Mouse (Mus musculus): ENCODE results near the gene Lpp. TPM values are rescaled to one million over a fixed set of nuclear protein-coding genes. Genes with fewer than 3 reads are reported as not detected.

The Lpp gene
- polyA plus RNA-seq, 1 experiment from 2014 or later: 20.7 TPM

GRCm38 (mm10) chr16:24442500-24443122, 49.3 kb downstream of the Lpp start:
- Histone ChIP-seq H3K9ac (replicated peaks) (no peak overlapping the region), H3K27ac (replicated peaks) (no peak overlapping the region), H3K9me3 (no peaks in the 10 kb centered on the region), H3K27me3 (no peaks in the 10 kb centered on the region), H3K4me3 (no peak overlapping the region), H3K4me1 (peaks cover 15% of the 10 kb centered on the region), H3K36me3 (no peaks in the 10 kb centered on the region), H3K4me2 (replicated peaks) (no peak overlapping the region)
- no peak for ATAC-seq (ENCODE audit: low FRiP score, low read depth)
- 64% methylated on average over 5 of the region's 5 CpGs for WGBS

- Histone ChIP-seq H3K4me3 (no peak overlapping the region), H3K4me2 (replicated peaks) (no peak overlapping the region), H3K27me3 (no peaks in the 10 kb centered on the region), H3K9me3 (no peaks in the 10 kb centered on the region), H3K9ac (replicated peaks) (no peak overlapping the region), H3K4me1 (peaks cover 15% of the 10 kb centered on the region), H3K36me3 (no peaks in the 10 kb centered on the region), H3K27ac (replicated peaks) (no peak overlapping the region)
- no peak for ATAC-seq (ENCODE audit: low FRiP score, low read depth)
- whole genome bisulfite sequencing: 45% methylated on average over 7 of the region's 7 CpGs
Observed at GRCm38 (mm10) chr16:24443123-24443515, 49.8 kb downstream of the Lpp start.

GRCm38 (mm10) chr16:24443555-24443954, 50.2 kb downstream of the Lpp start:
- Histone ChIP-seq H3K36me3 (no peaks in the 10 kb centered on the region), H3K9me3 (no peaks in the 10 kb centered on the region), H3K4me2 (replicated peaks) (no peak overlapping the region), H3K27ac (replicated peaks) (no peak overlapping the region), H3K4me3 (no peak overlapping the region), H3K9ac (replicated peaks) (no peak overlapping the region), H3K27me3 (no peaks in the 10 kb centered on the region), H3K4me1 (peaks cover 15% of the 10 kb centered on the region)
- WGBS: 52% methylated on average over 5 of the region's 5 CpGs
- ATAC-seq (ENCODE audit: low FRiP score, low read depth): no peak

GRCm38 (mm10) chr16:24444818-24445217, 51.5 kb downstream of the Lpp start:
- 79% methylated on average over 4 of the region's 4 CpGs for WGBS
- no peak overlapping the region for H3K9ac ChIP-seq (replicated peaks)
- peaks cover 21% of the 10 kb centered on the region for H3K4me1 ChIP-seq
- no peak overlapping the region for H3K4me3 ChIP-seq
- no peak overlapping the region for H3K27ac ChIP-seq (replicated peaks)
- ATAC-seq (ENCODE audit: low FRiP score, low read depth): no peak
- H3K4me2 ChIP-seq (replicated peaks): no peak overlapping the region
- no peaks in the 10 kb centered on the region for H3K27me3 ChIP-seq
- no peaks in the 10 kb centered on the region for H3K9me3 ChIP-seq
- H3K36me3 ChIP-seq: no peaks in the 10 kb centered on the region

- Histone ChIP-seq H3K27me3 (no peaks in the 10 kb centered on the region), H3K4me1 (peaks cover 24% of the 10 kb centered on the region), H3K4me2 (replicated peaks) (no peak overlapping the region), H3K36me3 (no peaks in the 10 kb centered on the region), H3K4me3 (no peak overlapping the region), H3K27ac (replicated peaks) (no peak overlapping the region), H3K9ac (replicated peaks) (no peak overlapping the region), H3K9me3 (no peaks in the 10 kb centered on the region)
- WGBS: 65% methylated on average over 3 of the region's 3 CpGs
- no peak for ATAC-seq (ENCODE audit: low FRiP score, low read depth)
Observed at GRCm38 (mm10) chr16:24445473-24445872, 52.2 kb downstream of the Lpp start.

- Histone ChIP-seq H3K4me1 (peaks cover 24% of the 10 kb centered on the region), H3K36me3 (no peaks in the 10 kb centered on the region), H3K27ac (replicated peaks) (no peak overlapping the region), H3K4me2 (replicated peaks) (no peak overlapping the region), H3K9me3 (no peaks in the 10 kb centered on the region), H3K9ac (replicated peaks) (no peak overlapping the region), H3K4me3 (no peak overlapping the region), H3K27me3 (no peaks in the 10 kb centered on the region)
- no peak for ATAC-seq (ENCODE audit: low FRiP score, low read depth)
- 84% methylated on average over 1 of the region's 1 CpGs for WGBS
Observed at GRCm38 (mm10) chr16:24446449-24446848, 53.1 kb downstream of the Lpp start.

GRCm38 (mm10) chr16:24447666-24448492, 54.6 kb downstream of the Lpp start:
- Histone ChIP-seq H3K27ac (replicated peaks) (no peak overlapping the region), H3K9me3 (no peaks in the 10 kb centered on the region), H3K4me1 (peaks cover 18% of the 10 kb centered on the region), H3K27me3 (no peaks in the 10 kb centered on the region), H3K4me3 (no peak overlapping the region), H3K4me2 (replicated peaks) (no peak overlapping the region), H3K9ac (replicated peaks) (no peak overlapping the region), H3K36me3 (no peaks in the 10 kb centered on the region)
- 55% methylated on average over 7 of the region's 7 CpGs for WGBS
- ATAC-seq (ENCODE audit: low FRiP score, low read depth): no peak

- Histone ChIP-seq H3K27ac (replicated peaks) (no peak overlapping the region), H3K4me1 (peaks cover 12% of the 10 kb centered on the region), H3K4me3 (no peak overlapping the region), H3K9ac (replicated peaks) (no peak overlapping the region), H3K36me3 (no peaks in the 10 kb centered on the region), H3K27me3 (no peaks in the 10 kb centered on the region), H3K9me3 (no peaks in the 10 kb centered on the region), H3K4me2 (replicated peaks) (no peak overlapping the region)
- no peak for ATAC-seq (ENCODE audit: low FRiP score, low read depth)
- WGBS: 85% methylated on average over 2 of the region's 2 CpGs
Observed at GRCm38 (mm10) chr16:24448493-24448845, 55.2 kb downstream of the Lpp start.

- H3K4me3 ChIP-seq: no peak overlapping the region
- no peaks in the 10 kb centered on the region for H3K9me3 ChIP-seq
- no peak for ATAC-seq (ENCODE audit: low FRiP score, low read depth)
- H3K27me3 ChIP-seq: no peaks in the 10 kb centered on the region
- no peak overlapping the region for H3K9ac ChIP-seq (replicated peaks)
- H3K36me3 ChIP-seq: no peaks in the 10 kb centered on the region
- H3K4me1 ChIP-seq: peaks cover 12% of the 10 kb centered on the region
- 7% methylated on average over 8 of the region's 8 CpGs for WGBS
- H3K4me2 ChIP-seq (replicated peaks): 0 out of 2 replicates have a peak overlapping the region, but pooled peaks have one; percentile 1
- H3K27ac ChIP-seq (replicated peaks): no peak overlapping the region
Observed at GRCm38 (mm10) chr16:24449806-24450205, 56.5 kb downstream of the Lpp start.

GRCm38 (mm10) chr16:24450256-24450655, 56.9 kb downstream of the Lpp start:
- no peaks in the 10 kb centered on the region for H3K9me3 ChIP-seq
- H3K9ac ChIP-seq (replicated peaks): no peak overlapping the region
- no peak overlapping the region for H3K4me3 ChIP-seq
- H3K27me3 ChIP-seq: no peaks in the 10 kb centered on the region
- H3K36me3 ChIP-seq: no peaks in the 10 kb centered on the region
- ATAC-seq (ENCODE audit: low FRiP score, low read depth): no peak
- no peak overlapping the region for H3K27ac ChIP-seq (replicated peaks)
- WGBS: 66% methylated on average over 5 of the region's 5 CpGs
- 0 out of 2 replicates have a peak overlapping the region, but pooled peaks have one; percentile 1 for H3K4me2 ChIP-seq (replicated peaks)
- H3K4me1 ChIP-seq: peaks cover 12% of the 10 kb centered on the region

GRCm38 (mm10) chr16:24451123-24451522, 57.8 kb downstream of the Lpp start:
- Histone ChIP-seq H3K27ac (replicated peaks) (no peak overlapping the region), H3K4me2 (replicated peaks) (no peak overlapping the region), H3K27me3 (no peaks in the 10 kb centered on the region), H3K4me1 (peaks cover 12% of the 10 kb centered on the region), H3K36me3 (no peaks in the 10 kb centered on the region), H3K4me3 (no peak overlapping the region), H3K9me3 (no peaks in the 10 kb centered on the region), H3K9ac (replicated peaks) (no peak overlapping the region)
- WGBS: 86% methylated on average over 5 of the region's 5 CpGs
- ATAC-seq (ENCODE audit: low FRiP score, low read depth): no peak

GRCm38 (mm10) chr16:24453536-24453935, 60.2 kb downstream of the Lpp start:
- no peak for ATAC-seq (ENCODE audit: low FRiP score, low read depth)
- 94% methylated on average over 4 of the region's 4 CpGs for WGBS
- Histone ChIP-seq H3K9ac (replicated peaks) (no peak overlapping the region), H3K36me3 (no peaks in the 10 kb centered on the region), H3K27ac (replicated peaks) (no peak overlapping the region), H3K4me3 (no peak overlapping the region), H3K9me3 (no peaks in the 10 kb centered on the region), H3K4me1 (peaks cover 12% of the 10 kb centered on the region), H3K27me3 (no peaks in the 10 kb centered on the region), H3K4me2 (replicated peaks) (no peak overlapping the region)
